Mouse (Mus musculus) intestine, postnatal 0 days (tissue): ENCODE measurements around the gene Cbx1. TPM values are rescaled to one million over a fixed set of nuclear protein-coding genes. Genes with fewer than 3 reads are reported as not detected.

Experiments used
- ATAC-seq: fragments of 200-750 bp; cut with Nextera tagmentation; 2 replicates; pipeline ENCODE4 v1.8.0; 2017; ENCODE audit warnings: mild to moderate bottlenecking, moderate TSS enrichment, moderate library complexity
- H3K27ac ChIP-seq: fragments of 300-500 bp; sonication (generic); 2 replicates; pipeline ENCODE4 v1.5.1; 2014; ENCODE audit warnings: mild to moderate bottlenecking, low read depth, low read length, moderate library complexity
- H3K27me3 ChIP-seq: fragments of 300-500 bp; sonication (generic); replicated peaks from 2 replicates; pipeline ENCODE4 v1.6.1; 2014; ENCODE audit warnings: low read length, mixed read lengths; ENCODE audit not compliant: control insufficient read depth, insufficient read depth
- H3K36me3 ChIP-seq: fragments of 300-500 bp; sonication (generic); 2 replicates; pipeline ENCODE4 v1.6.1; 2014; ENCODE audit warnings: mild to moderate bottlenecking, moderate library complexity; ENCODE audit not compliant: control insufficient read depth, insufficient read depth
- H3K4me1 ChIP-seq: fragments of 300-500 bp; sonication (generic); replicated peaks from 2 replicates; pipeline ENCODE4 v1.6.1; 2014; ENCODE audit warnings: antibody characterized with exemption, low read length, mixed read lengths; ENCODE audit not compliant: control insufficient read depth, insufficient read depth
- H3K4me2 ChIP-seq: fragments of 300-500 bp; sonication (generic); replicated peaks from 2 replicates; pipeline ENCODE4 v1.6.1; 2014; ENCODE audit warnings: low read depth, mild to moderate bottlenecking, moderate library complexity
- H3K4me3 ChIP-seq: fragments of 300-500 bp; sonication (generic); 2 replicates; pipeline ENCODE4 v1.5.1; 2014; ENCODE audit warnings: low read depth, low read length
- H3K9ac ChIP-seq: fragments of 300-500 bp; sonication (generic); 2 replicates; pipeline ENCODE4 v1.6.1; 2014; ENCODE audit warnings: mild to moderate bottlenecking, low read depth, low read length
- H3K9me3 ChIP-seq: fragments of 300-500 bp; sonication (generic); 2 replicates; pipeline ENCODE4 v1.6.1; 2016; ENCODE audit warnings: mixed run types; ENCODE audit not compliant: control insufficient read depth
- CTCF ChIP-seq: sonication (generic); IDR thresholded peaks from 2 replicates; pipeline ENCODE4 v1.5.1; 2016; ENCODE audit warnings: low read depth, mild to moderate bottlenecking, control low read depth, antibody characterized with exemption, moderate library complexity
- WGBS: fragments of 180-500 bp; shearing (Covaris S2); extraction: QIAGEN DNeasy Blood & Tissue Kit; methylation state at CpG from one replicate; pipeline ENCODE4 v1.1.7; 2014; 5-methylcytosine and 5-hydroxymethylcytosine counted together
- polyA plus RNA-seq: library from polyadenylated mRNA; unstranded; fragments of >200 nt; fragmentation: Nextera tagmentation; extraction: Ambion mirVana; gene quantifications from 2 replicates; pipeline ENCODE4 v1.2.1, GENCODE M21; 2015

Gene Cbx1
- polyA plus RNA-seq, 1 experiment from 2014 or later = 39.3 TPM

- Histone ChIP-seq H3K27ac (no peak overlapping the region), H3K4me1 (no peaks in the 10 kb centered on the region), H3K27me3 (no peaks in the 10 kb centered on the region), H3K36me3 (peaks cover 68% of the 10 kb centered on the region), H3K9ac (no peak overlapping the region), H3K4me3 (no peak overlapping the region), H3K9me3 (no peaks in the 10 kb centered on the region), H3K4me2 (no peak overlapping the region)
- 98% methylated on average over 1 of the region's 1 CpGs for WGBS
- TF ChIP-seq CTCF = no peak
- ATAC-seq = no peak
Measured at GRCm38 (mm10) chr11:96816494-96816893, 27.6 kb downstream of the Cbx1 start.

- H3K4me3 ChIP-seq = no peak overlapping the region
- no peak overlapping the region for H3K9ac ChIP-seq
- no peaks in the 10 kb centered on the region for H3K4me1 ChIP-seq
- H3K27me3 ChIP-seq = no peaks in the 10 kb centered on the region
- H3K4me2 ChIP-seq = no peak overlapping the region
- no peaks in the 10 kb centered on the region for H3K9me3 ChIP-seq
- H3K36me3 ChIP-seq = peaks cover 68% of the 10 kb centered on the region
- no peak for TF ChIP-seq CTCF
- no peak overlapping the region for H3K27ac ChIP-seq
- WGBS = 84% methylated on average over 5 of the region's 5 CpGs
- ATAC-seq = no peak
Measured at GRCm38 (mm10) chr11:96816979-96817378, 28.1 kb downstream of the Cbx1 start.

GRCm38 (mm10) chr11:96818128-96818710 is 29.3 kb downstream of the Cbx1 start:
- H3K27me3 ChIP-seq = no peaks in the 10 kb centered on the region
- H3K4me3 ChIP-seq = no peak overlapping the region
- peaks cover 74% of the 10 kb centered on the region for H3K36me3 ChIP-seq
- 0 out of 2 replicates have a peak, but pooled peaks cover under 1% of the 10 kb centered on the region for H3K4me1 ChIP-seq
- no peak overlapping the region for H3K4me2 ChIP-seq
- no peak for ATAC-seq
- H3K9ac ChIP-seq = no peak overlapping the region
- no peaks in the 10 kb centered on the region for H3K9me3 ChIP-seq
- H3K27ac ChIP-seq = no peak overlapping the region
- TF ChIP-seq CTCF = no peak
- WGBS = 83% methylated on average over 8 of the region's 8 CpGs

- TF ChIP-seq CTCF = no peak
- peaks cover 62% of the 10 kb centered on the region for H3K36me3 ChIP-seq
Measured at GRCm38 (mm10) chr11:96821956-96822355, 33.0 kb downstream of the Cbx1 start.

GRCm38 (mm10) chr11:96822675-96823470 is 33.9 kb downstream of the Cbx1 start:
- TF ChIP-seq CTCF = no peak
- H3K9ac ChIP-seq = no peak overlapping the region
- peak overlapping the region; percentile 40 for H3K4me3 ChIP-seq
- H3K9me3 ChIP-seq = no peaks in the 10 kb centered on the region
- ATAC-seq = no peak
- peaks cover 25% of the 10 kb centered on the region for H3K4me1 ChIP-seq
- peak overlapping the region; percentile 84; the same call in 1 of the 2 replicates for H3K4me2 ChIP-seq
- WGBS = 42% methylated on average over 4 of the region's 4 CpGs
- peaks cover 58% of the 10 kb centered on the region for H3K36me3 ChIP-seq
- no peak overlapping the region for H3K27ac ChIP-seq
- no peaks in the 10 kb centered on the region for H3K27me3 ChIP-seq

More at GRCm38 (mm10) chr11:96821956-96822355, 33.0 kb downstream of the Cbx1 start:
- WGBS = 88% methylated on average over 10 of the region's 10 CpGs
- no peak overlapping the region for H3K4me3 ChIP-seq
- H3K27me3 ChIP-seq = no peaks in the 10 kb centered on the region
- no peak overlapping the region for H3K4me2 ChIP-seq
- peak overlapping the region; percentile 21; the same call in 1 of the 2 replicates for H3K27ac ChIP-seq
- H3K9me3 ChIP-seq = no peaks in the 10 kb centered on the region
- H3K4me1 ChIP-seq = peaks cover 25% of the 10 kb centered on the region
- ATAC-seq = no peak
- H3K9ac ChIP-seq = no peak overlapping the region

- ATAC-seq = no peak
- no peak overlapping the region for H3K27ac ChIP-seq
- 11% methylated on average over 10 of the region's 13 CpGs for WGBS
- no peaks in the 10 kb centered on the region for H3K27me3 ChIP-seq
- peak overlapping the region; percentile 34 for H3K9ac ChIP-seq
- H3K4me1 ChIP-seq = peaks cover 25% of the 10 kb centered on the region
- H3K36me3 ChIP-seq = peaks cover 52% of the 10 kb centered on the region
- H3K9me3 ChIP-seq = no peaks in the 10 kb centered on the region
- peak overlapping the region; percentile 40 for H3K4me3 ChIP-seq
- H3K4me2 ChIP-seq = peak overlapping the region; percentile 84
- no peak for TF ChIP-seq CTCF
Measured at GRCm38 (mm10) chr11:96823471-96823837, 34.5 kb downstream of the Cbx1 start.
